In genomic region chr5:122319474-122320204, GRCm38 (mm10) we compare ENCODE assay signal across 8 mouse cellular contexts. TPM values are rescaled to one million over a fixed set of nuclear protein-coding genes. Genes with fewer than 3 reads are reported as not detected.
DNase-seq lines count a peak whose midpoint lies in the region; ATAC-seq and TF ChIP-seq lines count a peak whose summit lies in the region.

No protein-coding gene starts in this region.

- DNase-seq in embryonic facial prominence, embryonic 10.5 days (ENCODE audit: low spot score): no peak
- DNase-seq in left cerebral cortex, postnatal 25 days (ENCODE audit: low spot score in 2 of 2): peak; percentile 50 to 82
- no peak for DNase-seq in left cerebral cortex, postnatal 4 days
- peak; percentile 41 to 45 for DNase-seq in heart, adult 2 months
- DNase-seq in lung, postnatal 10 days: peak; percentile 66
- no peak for DNase-seq in urinary bladder, postnatal 14 days (ENCODE audit: low spot score)

- H3K36me3 ChIP-seq in embryonic facial prominence, embryonic 13.5 days: peaks cover 63% of the 10 kb centered on the region
- peaks cover 85% of the 10 kb centered on the region for H3K36me3 ChIP-seq in embryonic facial prominence, embryonic 10.5 days (replicated peaks)
- peaks cover 5% of the 10 kb centered on the region for H3K36me3 ChIP-seq in heart, adult 2 months (ENCODE audit: control insufficient read depth, insufficient read depth, low read length)

- no peaks in the 10 kb centered on the region for H3K27me3 ChIP-seq in embryonic facial prominence, embryonic 13.5 days
- H3K27me3 ChIP-seq in embryonic facial prominence, embryonic 10.5 days (replicated peaks; ENCODE audit: low read depth, poor library complexity, severe bottlenecking): no peaks in the 10 kb centered on the region
- no peaks in the 10 kb centered on the region for H3K27me3 ChIP-seq in heart, adult 2 months (ENCODE audit: control insufficient read depth, insufficient read depth, low read length)

- no peak for TF ChIP-seq CTCF in heart, adult 2 months (IDR thresholded peaks at IDR 0.05)

- H3K27ac ChIP-seq in embryonic facial prominence, embryonic 13.5 days: 0 out of 2 replicates have a peak overlapping the region, but pooled peaks have one; percentile 7
- no peak overlapping the region for H3K27ac ChIP-seq in embryonic facial prominence, embryonic 10.5 days (replicated peaks)
- peak overlapping the region; percentile 87 for H3K27ac ChIP-seq in heart, adult 2 months

- H3K9me3 ChIP-seq in embryonic facial prominence, embryonic 13.5 days: no peaks in the 10 kb centered on the region
- H3K9me3 ChIP-seq in embryonic facial prominence, embryonic 10.5 days: no peaks in the 10 kb centered on the region

- TF ChIP-seq POLR2A in heart, adult 2 months (IDR thresholded peaks at IDR 0.05; ENCODE audit: insufficient read depth, low read depth, low read length): no peak

- peak; percentile 33; the same call in 1 of the 2 replicates for TF ChIP-seq EP300 in heart, adult 2 months (IDR thresholded peaks at IDR 0.05; ENCODE audit: insufficient read depth, low read depth, low read length)

- 71% methylated on average over 14 of the region's 14 CpGs for WGBS in embryonic facial prominence, embryonic 13.5 days
- WGBS in embryonic facial prominence, embryonic 10.5 days: 83% methylated on average over 14 of the region's 14 CpGs
- 61% methylated on average over 14 of the region's 14 CpGs for WGBS in heart, adult 2 months

- ATAC-seq in embryonic facial prominence, embryonic 13.5 days (ENCODE audit: insufficient number of reproducible peaks, insufficient read depth, low FRiP score, low TSS enrichment, low read depth): no peak
- no peak for ATAC-seq in inflammation-experienced regulatory T-cells, adult 6 months

- no peaks in the 10 kb centered on the region; the same call in 1 of the 2 replicates for H3K79me2 ChIP-seq in heart, adult 2 months (replicated peaks; ENCODE audit: control insufficient read depth, insufficient read depth, low read length)

- no peak overlapping the region for H3K4me3 ChIP-seq in embryonic facial prominence, embryonic 13.5 days
- no peak overlapping the region for H3K4me3 ChIP-seq in embryonic facial prominence, embryonic 10.5 days
- H3K4me3 ChIP-seq in heart, adult 2 months: no peak overlapping the region

- peaks cover 10% of the 10 kb centered on the region for H3K4me1 ChIP-seq in embryonic facial prominence, embryonic 13.5 days
- H3K4me1 ChIP-seq in embryonic facial prominence, embryonic 10.5 days: peaks cover 4% of the 10 kb centered on the region; the same call in 1 of the 2 replicates
- peaks cover 21% of the 10 kb centered on the region for H3K4me1 ChIP-seq in heart, adult 2 months (ENCODE audit: control insufficient read depth, insufficient read depth, low read length)

- intact Hi-C loops in left cerebral cortex, postnatal 25 days (cut with DNase I): loop anchor here (5.0 kb wide), 2 partner anchors 33 to 37 kb away; partner anchors contain the start of genes Pptc7, Rad9b and Vps29
- intact Hi-C loops in left cerebral cortex, postnatal 4 days (cut with DNase I): no loop called here
- intact Hi-C loops in heart, adult 2 months (cut with DNase I): no loop called here

- H3K4me2 ChIP-seq in embryonic facial prominence, embryonic 13.5 days: no peak overlapping the region

- H3K9ac ChIP-seq in embryonic facial prominence, embryonic 13.5 days: no peak overlapping the region
- no peak overlapping the region for H3K9ac ChIP-seq in heart, adult 2 months (ENCODE audit: low read depth, low read length)

RNA-seq across cellular contexts. Expression of gene Rad9b, which starts 34.4 kb away (rescaled TPM):
- 17.1 and 21.4 TPM in 2 replicates for polyA plus RNA-seq in embryonic facial prominence, embryonic 13.5 days (2015; fragmentation: Nextera tagmentation; extraction: Ambion mirVana)
- 11.4 and 12.6 TPM in 2 replicates for polyA plus RNA-seq in embryonic facial prominence, embryonic 10.5 days (2016; fragmentation: Nextera tagmentation; extraction: Ambion mirVana)
- 1 to 10 TPM; 2.8 to 3.4 TPM for total RNA-seq in left cerebral cortex, postnatal 25 days (2021)
- 1 to 10 TPM; 6.1 to 6.8 TPM for total RNA-seq in left cerebral cortex, postnatal 4 days (2021)
- total RNA-seq in heart, adult 2 months (2021): under 1 TPM; 0.50 to 0.97 TPM
- 2.5 and 3.0 TPM in 2 replicates for polyA plus RNA-seq in heart, adult 2 months (2012; rRNA removed)
- 10 to 100 TPM in 2 of 3 experiments, 1 to 10 TPM in 1; 6.1 to 16.8 (median 13.9) TPM for polyA plus RNA-seq in inflammation-experienced regulatory T-cells, adult 6 months (2017; shearing (Covaris generic))

RNA-seq across cellular contexts. Expression of gene Vps29, which starts 34.5 kb away (rescaled TPM):
- polyA plus RNA-seq in embryonic facial prominence, embryonic 13.5 days (2015; fragmentation: Nextera tagmentation; extraction: Ambion mirVana): 191 and 192 TPM in 2 replicates
- polyA plus RNA-seq in embryonic facial prominence, embryonic 10.5 days (2016; fragmentation: Nextera tagmentation; extraction: Ambion mirVana): 194 and 197 TPM in 2 replicates
- 100 to 1,000 TPM; 189 to 208 TPM for total RNA-seq in left cerebral cortex, postnatal 25 days (2021)
- 100 to 1,000 TPM; 202 to 208 TPM for total RNA-seq in left cerebral cortex, postnatal 4 days (2021)
- total RNA-seq in heart, adult 2 months (2021): 10 to 100 TPM; 85.4 to 91.4 TPM
- 39.2 and 70.9 TPM in 2 replicates for polyA plus RNA-seq in heart, adult 2 months (2012; rRNA removed)
- polyA plus RNA-seq in inflammation-experienced regulatory T-cells, adult 6 months (2017; shearing (Covaris generic)): 100 to 1,000 TPM; 206 to 295 (median 210) TPM

RNA-seq across cellular contexts. Expression of gene Pptc7, which starts 35.5 kb away (rescaled TPM):
- 9.2 TPM in 2 replicates for polyA plus RNA-seq in embryonic facial prominence, embryonic 13.5 days (2015; fragmentation: Nextera tagmentation; extraction: Ambion mirVana)
- 8.0 and 8.9 TPM in 2 replicates for polyA plus RNA-seq in embryonic facial prominence, embryonic 10.5 days (2016; fragmentation: Nextera tagmentation; extraction: Ambion mirVana)
- total RNA-seq in left cerebral cortex, postnatal 25 days (2021): 10 to 100 TPM; 36.7 to 43.8 TPM
- 10 to 100 TPM; 17.1 to 18.5 TPM for total RNA-seq in left cerebral cortex, postnatal 4 days (2021)
- total RNA-seq in heart, adult 2 months (2021): 100 to 1,000 TPM; 108 to 133 TPM
- 77.5 and 122 TPM in 2 replicates for polyA plus RNA-seq in heart, adult 2 months (2012; rRNA removed)
- 10 to 100 TPM in 2 of 3 experiments, 1 to 10 TPM in 1; 9.6 to 21.6 (median 20.9) TPM for polyA plus RNA-seq in inflammation-experienced regulatory T-cells, adult 6 months (2017; shearing (Covaris generic))

RNA-seq across cellular contexts. Expression of gene Gpn3, which starts 52.0 kb away (rescaled TPM):
- polyA plus RNA-seq in embryonic facial prominence, embryonic 13.5 days (2015; fragmentation: Nextera tagmentation; extraction: Ambion mirVana): 77.6 and 85.1 TPM in 2 replicates
- polyA plus RNA-seq in embryonic facial prominence, embryonic 10.5 days (2016; fragmentation: Nextera tagmentation; extraction: Ambion mirVana): 89.8 and 94.6 TPM in 2 replicates
- 10 to 100 TPM; 24.9 to 25.8 TPM for total RNA-seq in left cerebral cortex, postnatal 25 days (2021)
- 10 to 100 TPM; 19.9 to 20.6 TPM for total RNA-seq in left cerebral cortex, postnatal 4 days (2021)
- 10 to 100 TPM; 23.5 to 28.0 TPM for total RNA-seq in heart, adult 2 months (2021)
- 19.2 and 19.8 TPM in 2 replicates for polyA plus RNA-seq in heart, adult 2 months (2012; rRNA removed)
- polyA plus RNA-seq in inflammation-experienced regulatory T-cells, adult 6 months (2017; shearing (Covaris generic)): 10 to 100 TPM; 42.4 to 69.7 (median 60.2) TPM

RNA-seq across cellular contexts. Expression of gene Fam216a, which starts 52.5 kb away (rescaled TPM):
- polyA plus RNA-seq in embryonic facial prominence, embryonic 13.5 days (2015; fragmentation: Nextera tagmentation; extraction: Ambion mirVana): 85.9 and 86.9 TPM in 2 replicates
- 89.2 TPM in 2 replicates for polyA plus RNA-seq in embryonic facial prominence, embryonic 10.5 days (2016; fragmentation: Nextera tagmentation; extraction: Ambion mirVana)
- 10 to 100 TPM; 68.4 to 73.7 TPM for total RNA-seq in left cerebral cortex, postnatal 25 days (2021)
- total RNA-seq in left cerebral cortex, postnatal 4 days (2021): 10 to 100 TPM; 62.7 to 65.4 TPM
- 10 to 100 TPM; 11.1 to 12.3 TPM for total RNA-seq in heart, adult 2 months (2021)
- 10.7 and 15.3 TPM in 2 replicates for polyA plus RNA-seq in heart, adult 2 months (2012; rRNA removed)
- polyA plus RNA-seq in inflammation-experienced regulatory T-cells, adult 6 months (2017; shearing (Covaris generic)): 1 to 10 TPM; 7.3 to 9.4 (median 7.9) TPM

Comparison
In these comparisons a context has a peak if more than half of its experiments do, and no peak if none do; other contexts are left out.
1. DNase-seq: peak in left cerebral cortex, postnatal 25 days (2 of 2), heart, adult 2 months (2 of 2) and lung, postnatal 10 days (single experiment); none in embryonic facial prominence, embryonic 10.5 days (single experiment), left cerebral cortex, postnatal 4 days (single experiment) and urinary bladder, postnatal 14 days (single experiment).